In genomic region chr2:142651591-142651990, GRCm38 (mm10) we compare ENCODE assay signal across 23 mouse cellular contexts.
DNase-seq lines count a peak whose midpoint lies in the region; ATAC-seq and TF ChIP-seq lines count a peak whose summit lies in the region.
"Had no signal": no experiment of that assay in that cellular context is flagged by ENCODE, and none has a peak within 500 bp of the region (broad histone marks: within the 10 kb centered on the region; RNA-seq: fewer than 3 reads in every experiment).

No protein-coding gene starts in this region.

- no peaks in the 10 kb centered on the region for H3K9me3 ChIP-seq in heart, embryonic 13.5 days
- no peaks in the 10 kb centered on the region for H3K9me3 ChIP-seq in lung, postnatal 0 days (ENCODE audit: low read length)
- H3K9me3 ChIP-seq: hindbrain, embryonic 12.5 days; neural tube, embryonic 15.5 days had no signal

- peak overlapping the region; percentile 58 for H3K27ac ChIP-seq in heart, embryonic 13.5 days (replicated peaks)
- no peak overlapping the region for H3K27ac ChIP-seq in lung, postnatal 0 days (ENCODE audit: low read length)
- H3K27ac ChIP-seq: hindbrain, embryonic 12.5 days; neural tube, embryonic 15.5 days had no signal

- H3K4me3 ChIP-seq in heart, embryonic 13.5 days, result no peak overlapping the region
- no peak overlapping the region for H3K4me3 ChIP-seq in lung, postnatal 0 days (ENCODE audit: low read depth, low read length)
- H3K4me3 ChIP-seq: hindbrain, embryonic 12.5 days; myocyte; neural tube, embryonic 15.5 days had no signal

- H3K36me3 ChIP-seq in heart, embryonic 13.5 days, result peaks cover 2% of the 10 kb centered on the region; the same call in 1 of the 2 replicates
- no peaks in the 10 kb centered on the region for H3K36me3 ChIP-seq in lung, postnatal 0 days (ENCODE audit: insufficient read depth, low read length)
- H3K36me3 ChIP-seq: G1E; hindbrain, embryonic 12.5 days; neural tube, embryonic 15.5 days had no signal

- no peak overlapping the region for H3K9ac ChIP-seq in heart, embryonic 13.5 days
- H3K9ac ChIP-seq in lung, postnatal 0 days (replicated peaks; ENCODE audit: low read depth), result no peak overlapping the region
- H3K9ac ChIP-seq: hindbrain, embryonic 12.5 days; neural tube, embryonic 15.5 days had no signal

- peak; percentile 1 to 3 for DNase-seq in heart, adult 9 months (ENCODE audit: low spot score in 2 of 2)
- no peak for DNase-seq in heart, postnatal 25 days (ENCODE audit: low spot score)
- DNase-seq in NIH3T3 (ENCODE audit: low read depth), result peak; percentile 26
- DNase-seq in lung, postnatal 0 days (ENCODE audit: low spot score), result peak; percentile 74
- DNase-seq in T-cell, adult 2 months (ENCODE audit: low spot score), result no peak
- DNase-seq in urinary bladder, postnatal 4 days (ENCODE audit: low spot score in 2 of 2), result no peak
- no peak for DNase-seq in frontal cortex, postnatal 36 days (ENCODE audit: low spot score in 2 of 2)
- DNase-seq: adrenal gland, adult 2 months; cerebellum, adult 11 months; cerebellum, postnatal 25 days; gastrocnemius, postnatal 10 days; kidney, adult 9 months; kidney, postnatal 36 days; midbrain, embryonic 14.5 days; right cerebral cortex, postnatal 4 days; thymus, postnatal 4 days had no signal

- no peak for TF ChIP-seq CTCF in lung, postnatal 0 days (IDR thresholded peaks at IDR 0.05)

- ATAC-seq in heart, embryonic 13.5 days (ENCODE audit: extremely low read depth, insufficient number of reproducible peaks, low FRiP score, low TSS enrichment), result 0 out of 2 replicates have a peak, but pooled peaks have one; percentile 47
- peak; percentile 85 for ATAC-seq in lung, postnatal 0 days
- ATAC-seq: forebrain, embryonic 14.5 days had no signal

- peak overlapping the region; percentile 14 for H3K4me2 ChIP-seq in heart, embryonic 13.5 days
- H3K4me2 ChIP-seq in lung, postnatal 0 days (replicated peaks; ENCODE audit: low read depth, low read length), result no peak overlapping the region
- H3K4me2 ChIP-seq: hindbrain, embryonic 12.5 days; liver, embryonic 11.5 days; neural tube, embryonic 15.5 days had no signal

- H3K4me1 ChIP-seq in heart, embryonic 13.5 days, result peaks cover 21% of the 10 kb centered on the region
- peaks cover 6% of the 10 kb centered on the region; the same call in 1 of the 2 replicates for H3K4me1 ChIP-seq in lung, postnatal 0 days (ENCODE audit: insufficient read depth, low read depth, low read length)
- H3K4me1 ChIP-seq: hindbrain, embryonic 12.5 days; neural tube, embryonic 15.5 days had no signal

- 33% methylated on average over 7 of the region's 7 CpGs for WGBS in heart, embryonic 13.5 days
- 42% methylated on average over 7 of the region's 7 CpGs for WGBS in lung, postnatal 0 days

- intact Hi-C loops in heart, postnatal 25 days (cut with DNase I), result no loop called here

- peak; percentile 80 for TF ChIP-seq EP300 in lung, postnatal 0 days (IDR thresholded peaks at IDR 0.05)

- H3K27me3 ChIP-seq in heart, embryonic 13.5 days (replicated peaks), result peaks cover 17% of the 10 kb centered on the region
- H3K27me3 ChIP-seq in lung, postnatal 0 days (replicated peaks; ENCODE audit: insufficient read depth, low read length), result no peaks in the 10 kb centered on the region
- H3K27me3 ChIP-seq: hindbrain, embryonic 12.5 days; neural tube, embryonic 15.5 days had no signal

Comparison
In these comparisons a context has a peak if more than half of its experiments do, and no peak if none do; other contexts are left out.
1. DNase-seq: peak in heart, adult 9 months (2 of 2), NIH3T3 (single experiment) and lung, postnatal 0 days (single experiment); none in heart, postnatal 25 days (single experiment), T-cell, adult 2 months (single experiment), urinary bladder, postnatal 4 days (0 of 2) and frontal cortex, postnatal 36 days (0 of 2).